Mouse (Mus musculus): Measurements from ENCODE around the gene Pigm.

Pigm gene

DNA sequence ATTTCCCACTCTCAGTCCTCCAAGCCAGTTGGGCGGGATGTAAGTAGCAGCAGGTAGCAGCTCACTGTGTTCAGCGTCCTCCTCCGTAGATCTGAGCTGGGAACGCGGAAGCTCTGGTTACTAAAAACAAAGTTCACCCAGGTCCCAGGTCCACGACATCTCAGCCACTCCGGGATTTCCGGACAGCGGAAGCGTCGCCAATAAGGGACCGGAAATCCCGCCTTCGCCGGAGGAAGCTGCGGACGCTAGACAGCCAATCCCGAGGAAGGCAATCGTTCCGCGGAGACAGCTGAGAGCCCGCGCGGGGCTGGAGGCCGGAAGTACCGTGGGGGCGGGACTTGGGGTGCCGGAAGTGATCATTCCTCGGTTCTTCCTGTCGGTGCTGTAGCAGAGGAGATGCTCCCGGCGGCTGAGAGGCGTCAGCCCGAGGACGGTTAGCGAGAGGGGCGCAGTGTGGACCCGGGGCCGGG, at the start of gene Pigm:
TSS of gene Pigm (plus strand) at position 349 of the 470 bp plus-strand sequence.
- peak; percentile 96 to 98 for DNase-seq (ENCODE audit: low spot score in 2 of 2)

DNA sequence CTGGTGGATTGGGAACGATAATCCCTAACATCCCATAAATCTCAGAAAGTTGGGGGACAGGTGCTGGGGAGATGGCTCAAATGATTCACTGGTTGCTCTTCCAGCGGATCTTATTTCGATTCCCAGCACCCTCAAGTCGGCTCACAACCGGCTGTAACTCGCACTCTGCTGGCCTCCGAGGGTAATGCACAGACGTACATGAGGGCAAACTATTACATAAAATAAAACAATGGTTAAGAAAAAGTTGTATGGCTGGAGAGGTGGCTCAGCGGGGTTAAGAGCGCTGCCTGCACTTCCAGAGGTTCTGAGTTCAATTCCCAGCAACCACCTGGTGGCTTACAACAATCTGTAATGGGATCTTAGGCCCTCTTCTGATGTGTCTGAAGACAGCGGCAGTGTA, 49.7 kb upstream of the Pigm start:
- no peak for DNase-seq (ENCODE audit: low spot score in 2 of 2)

DNA sequence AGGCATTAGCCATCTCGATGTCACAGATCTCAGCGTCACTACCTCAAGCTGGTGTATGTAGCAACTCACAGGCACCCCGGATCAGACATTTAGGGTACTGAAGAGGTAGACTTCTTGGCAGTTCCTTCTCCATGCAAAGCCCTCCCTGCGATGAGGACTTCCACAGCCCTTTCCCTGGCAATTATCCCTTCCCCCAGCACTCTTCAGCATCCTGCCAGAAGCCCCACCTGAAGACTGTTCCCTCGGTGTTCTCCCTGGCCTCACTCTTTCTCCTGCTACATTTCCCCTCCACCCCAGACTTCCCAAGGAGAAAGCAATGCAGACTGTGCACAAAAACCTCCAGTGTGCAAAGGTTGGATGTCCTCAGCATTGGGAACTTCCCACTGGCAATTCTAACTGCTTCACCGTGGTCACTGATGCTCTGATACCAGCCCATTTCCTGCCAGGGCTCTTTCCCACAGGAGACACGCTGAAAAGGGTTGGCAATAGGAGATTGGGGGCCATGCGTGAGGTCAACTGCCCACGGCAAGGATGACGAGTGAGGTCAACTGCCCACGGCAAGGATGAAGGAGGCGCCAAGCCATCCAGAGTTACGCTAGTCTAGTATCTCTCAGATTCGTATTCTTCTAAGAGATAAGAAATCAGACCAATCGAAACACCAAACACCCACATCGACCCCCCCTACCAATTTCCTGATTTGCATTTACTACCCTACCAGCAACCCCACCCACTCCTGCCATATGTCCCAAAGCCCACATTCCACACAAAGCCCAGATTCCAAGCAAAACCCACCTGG, 48.9 kb upstream of the Pigm start:
- DNase-seq (ENCODE audit: low spot score in 2 of 2), result no peak

DNA sequence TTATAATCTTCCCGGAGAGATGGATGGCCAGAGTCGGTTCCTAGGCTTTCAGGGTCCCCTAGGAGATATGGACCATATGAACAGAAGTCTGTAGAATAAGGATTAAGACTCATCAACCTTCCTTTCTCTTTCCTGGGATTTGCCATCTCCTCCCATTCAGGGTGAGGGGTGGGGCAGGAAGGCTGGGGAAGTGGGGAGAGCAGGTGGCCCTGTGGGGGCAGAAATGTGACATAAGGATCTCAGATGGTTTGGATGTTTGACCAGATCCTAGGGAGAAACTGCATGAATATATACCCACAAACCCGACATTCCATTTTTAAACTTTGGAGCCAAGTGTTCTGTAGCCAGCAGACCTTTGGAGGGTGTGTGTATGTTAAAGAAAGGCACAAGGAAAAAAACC, 48.3 kb upstream of the Pigm start:
- DNase-seq (ENCODE audit: low spot score in 2 of 2), result no peak

DNA sequence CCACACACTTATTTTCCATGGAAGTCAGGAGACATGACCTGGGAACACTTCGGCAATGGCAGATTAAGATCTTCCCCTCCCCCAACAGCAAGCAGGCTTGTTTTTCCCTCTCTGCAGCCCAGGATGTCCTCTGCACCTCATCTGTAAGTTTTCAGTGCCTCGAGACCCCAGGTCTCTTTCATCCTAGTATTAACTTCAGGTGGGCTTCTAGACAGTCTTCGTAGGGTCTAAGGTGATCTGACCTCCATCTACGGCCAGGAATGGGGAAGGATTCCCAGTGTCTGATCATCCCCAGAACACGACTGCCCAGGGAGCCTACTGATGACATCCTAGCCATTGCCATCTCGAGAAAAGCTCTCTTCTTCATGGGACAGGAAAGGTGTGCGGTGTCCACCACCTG, 47.9 kb upstream of the Pigm start:
- DNase-seq (ENCODE audit: low spot score in 2 of 2), result no peak

DNA sequence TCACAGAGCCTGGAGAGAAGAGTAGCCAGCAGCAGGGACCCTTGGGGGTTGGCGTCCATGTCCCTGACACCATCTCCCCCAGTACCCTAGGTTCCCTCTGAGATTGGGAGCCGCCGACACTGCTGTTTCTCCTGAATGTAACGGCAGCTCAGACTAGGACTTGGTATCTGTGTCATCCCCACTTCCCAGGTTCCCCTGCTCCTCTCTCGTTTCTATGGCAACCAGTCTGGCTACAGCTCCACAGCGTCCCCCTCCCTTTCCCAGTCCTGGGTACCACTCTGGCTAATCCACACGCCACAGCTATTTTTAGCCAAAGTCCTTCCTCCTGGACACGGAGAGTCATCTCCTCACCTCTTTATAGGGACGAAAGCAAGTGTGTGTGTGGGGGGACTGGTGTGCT, 47.2 kb upstream of the Pigm start, which contains the start of gene Kcnj9:
TSS of gene Kcnj9 (minus strand) at position 188 of the 400 bp plus-strand sequence.
- no peak for DNase-seq (ENCODE audit: low spot score in 2 of 2)

DNA sequence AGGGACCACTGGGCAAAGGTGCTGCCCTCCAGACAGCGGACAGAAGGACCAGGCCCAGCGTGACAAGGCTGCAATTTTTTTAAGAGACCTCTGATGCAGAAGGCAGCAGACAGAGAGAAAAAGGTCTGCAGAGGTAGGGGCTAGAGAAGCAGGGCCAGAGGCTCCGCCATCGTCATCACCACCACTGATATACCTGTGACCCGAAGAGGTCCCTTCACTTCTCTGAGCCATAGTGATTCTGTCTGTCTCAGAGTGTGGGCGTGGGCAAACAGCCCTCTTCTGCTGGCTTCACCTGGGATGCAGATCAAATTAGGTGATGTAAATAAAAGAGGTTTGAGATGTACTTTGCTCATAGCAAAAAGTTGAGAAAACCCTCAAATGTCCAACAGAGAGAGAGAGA, 46.7 kb upstream of the Pigm start:
- DNase-seq (ENCODE audit: low spot score in 2 of 2), result no peak

DNA sequence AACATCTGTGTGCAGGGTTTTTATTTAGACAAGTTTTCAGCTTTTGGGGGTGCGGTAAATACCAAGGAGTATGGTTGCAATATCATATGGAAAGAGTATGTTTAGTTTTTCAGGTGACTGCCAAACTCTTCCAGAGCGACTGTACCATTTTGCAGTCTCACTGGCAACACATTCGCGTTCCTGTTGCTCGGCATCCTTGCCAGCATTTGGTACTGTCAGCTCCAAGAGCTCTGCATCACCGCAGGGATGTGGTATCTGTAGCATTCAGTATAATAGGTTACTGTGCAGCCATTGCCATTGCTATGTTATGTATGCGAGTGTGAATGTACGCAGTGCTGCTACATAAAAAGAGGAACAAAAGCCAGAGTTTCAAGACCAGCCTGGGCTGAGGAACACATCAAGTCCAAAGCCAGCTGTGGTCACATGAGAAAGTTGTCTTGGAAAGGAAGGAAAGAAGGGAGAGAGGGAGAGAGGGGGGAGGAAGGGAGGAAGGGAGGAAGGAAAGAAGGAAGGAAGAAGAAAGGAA, 44.9 kb upstream of the Pigm start:
- DNase-seq (ENCODE audit: low spot score in 2 of 2), result no peak

DNA sequence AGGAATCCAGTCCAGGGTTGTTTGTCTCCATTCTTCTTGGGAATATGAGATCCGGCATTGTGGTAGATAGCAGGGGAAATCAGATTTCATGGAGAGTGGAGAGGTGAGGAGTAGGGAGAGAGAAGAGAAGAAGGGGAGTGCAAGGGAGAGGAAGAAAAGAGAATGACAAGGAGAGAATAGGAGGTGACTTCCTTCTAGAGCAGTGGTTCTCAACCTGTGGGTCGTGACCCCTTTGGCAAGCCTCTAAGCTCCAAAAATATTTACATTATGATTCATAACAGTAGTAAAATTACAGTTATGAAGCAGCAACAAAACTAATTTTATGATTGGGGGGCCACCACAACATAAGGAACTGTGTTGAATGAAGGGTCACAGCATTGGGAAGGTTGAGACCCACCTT, 43.4 kb upstream of the Pigm start:
- no peak for DNase-seq (ENCODE audit: low spot score in 2 of 2)

DNA sequence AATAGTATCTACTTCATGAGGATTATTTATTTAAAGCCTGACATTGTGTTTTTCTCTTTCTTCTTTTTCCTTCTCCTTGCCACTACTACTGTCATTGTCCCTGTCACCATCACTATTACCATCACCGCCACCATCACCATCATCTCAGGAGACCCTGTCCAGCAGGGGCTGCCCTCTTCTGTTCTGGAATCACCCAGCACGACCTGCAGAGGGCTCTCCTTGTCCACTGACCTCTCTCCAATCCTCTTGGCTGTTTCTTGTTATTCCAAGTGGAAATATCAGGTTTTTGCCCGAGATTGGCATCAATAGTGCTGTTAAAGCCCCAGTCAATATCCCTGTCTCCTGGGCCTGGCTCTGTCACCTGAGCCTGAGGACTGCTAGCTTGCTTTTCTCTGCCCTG, 42.8 kb upstream of the Pigm start:
- DNase-seq (ENCODE audit: low spot score in 2 of 2), result no peak

DNA sequence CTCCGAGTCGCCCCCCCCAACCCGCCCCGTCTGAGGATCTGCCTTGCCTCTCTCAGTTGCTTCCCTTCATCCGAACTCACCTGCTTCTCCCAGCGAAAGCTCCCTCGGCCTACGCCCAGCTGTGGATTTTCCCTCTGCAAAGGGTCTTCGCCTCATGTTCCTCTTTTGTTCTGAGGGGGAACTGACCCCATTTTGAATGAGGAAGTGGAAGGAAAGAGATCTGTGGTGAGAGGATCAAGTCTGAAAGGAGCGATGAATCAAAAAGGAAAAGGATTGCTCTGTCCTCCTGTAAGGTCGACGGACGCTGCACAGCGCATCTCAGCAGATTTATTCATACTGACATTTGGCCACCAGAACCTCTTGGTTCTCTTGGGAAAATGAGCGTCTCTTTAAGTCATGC, 40.5 kb upstream of the Pigm start:
- DNase-seq (ENCODE audit: low spot score in 2 of 2), result no peak

DNA sequence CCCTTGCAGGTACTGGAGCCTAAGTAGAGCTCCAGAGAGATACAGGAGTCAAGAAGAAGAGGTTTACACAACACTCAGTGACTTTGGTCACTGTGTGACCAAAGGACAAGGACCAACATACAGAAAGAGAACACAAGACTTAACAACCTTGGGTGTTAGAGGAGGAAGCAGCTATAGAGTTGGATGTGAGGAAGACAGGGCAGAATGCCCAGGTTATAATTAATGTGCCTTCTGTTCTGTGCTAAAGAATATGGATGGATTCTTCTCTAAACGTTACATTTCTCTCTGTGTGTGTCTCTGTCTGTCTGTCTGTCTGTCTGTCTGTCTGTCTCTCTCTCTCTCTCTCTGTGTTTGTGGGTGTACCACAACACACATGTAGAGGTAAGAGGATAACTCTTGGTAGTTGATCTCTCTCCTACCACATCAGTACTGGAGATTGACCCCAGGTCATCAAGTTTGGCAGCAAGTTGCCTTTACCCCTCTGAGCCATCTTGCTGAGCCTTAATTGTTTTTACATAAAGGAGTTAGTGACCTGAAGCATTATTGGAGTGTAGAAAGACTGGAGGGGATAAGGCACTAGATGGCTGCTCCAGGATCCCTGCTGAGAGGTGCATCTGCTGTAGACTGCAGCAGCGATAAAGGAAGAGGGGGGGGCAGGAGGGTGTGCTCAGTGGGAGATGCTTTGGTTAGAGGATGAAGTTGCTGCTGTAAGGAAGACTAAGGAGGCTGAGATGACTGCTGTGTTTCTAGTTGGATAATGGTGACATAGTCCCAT, 38.7 kb upstream of the Pigm start:
- no peak for DNase-seq (ENCODE audit: low spot score in 2 of 2)

DNA sequence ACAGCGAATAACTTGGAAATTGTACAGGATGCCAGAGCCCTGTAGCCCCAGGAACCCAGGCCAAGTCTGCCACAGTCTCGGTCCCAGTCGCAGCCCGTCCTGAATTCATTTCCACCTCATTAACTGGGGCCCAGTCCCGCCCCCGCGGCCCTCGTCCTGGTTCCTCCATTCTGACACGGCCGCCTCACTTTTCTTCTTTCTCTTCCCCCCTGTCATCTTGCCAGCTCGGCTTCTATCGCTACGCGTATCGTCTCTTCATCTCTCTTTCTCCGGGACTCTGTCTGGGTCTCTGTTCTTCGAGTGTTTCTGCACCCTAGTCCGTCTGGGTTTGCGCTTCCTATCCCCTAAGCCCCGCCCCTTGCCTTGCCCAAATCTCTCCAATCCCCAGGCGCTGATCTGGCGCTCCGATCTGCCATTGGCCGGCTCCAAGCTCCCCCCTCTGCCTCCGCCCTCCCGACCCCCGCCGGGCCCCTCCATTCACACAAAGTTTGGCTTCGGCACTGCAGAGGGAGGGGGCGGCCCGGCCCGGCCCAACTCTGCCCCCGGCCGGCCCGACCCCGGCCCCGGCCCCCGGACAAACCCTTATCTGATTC, 35.5 kb upstream of the Pigm start, which contains the start of gene Kcnj10:
TSS of gene Kcnj10 (plus strand) at position 482 of the 593 bp plus-strand sequence.
- DNase-seq (ENCODE audit: low spot score in 2 of 2), result peak; percentile 56 to 67

DNA sequence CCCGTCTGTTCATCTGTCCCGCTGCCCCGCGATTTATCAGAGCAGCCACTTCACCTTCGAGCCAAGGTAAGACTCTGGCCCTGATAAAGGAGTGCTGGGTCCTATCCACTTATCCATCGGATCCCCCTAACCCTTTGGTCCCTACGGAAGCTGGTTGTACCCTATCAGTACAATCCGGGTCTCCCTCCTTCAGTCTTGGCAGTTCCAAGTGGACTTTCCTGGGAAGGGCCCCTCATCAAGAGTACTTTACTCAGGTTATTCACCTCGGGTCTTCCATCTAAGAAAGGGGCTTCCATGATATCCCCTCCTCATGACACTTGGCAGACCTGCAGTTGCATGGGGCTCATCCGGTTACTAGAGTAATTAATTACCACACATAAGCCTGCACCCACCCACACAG, 35.0 kb upstream of the Pigm start:
- DNase-seq (ENCODE audit: low spot score in 2 of 2), result no peak

DNA sequence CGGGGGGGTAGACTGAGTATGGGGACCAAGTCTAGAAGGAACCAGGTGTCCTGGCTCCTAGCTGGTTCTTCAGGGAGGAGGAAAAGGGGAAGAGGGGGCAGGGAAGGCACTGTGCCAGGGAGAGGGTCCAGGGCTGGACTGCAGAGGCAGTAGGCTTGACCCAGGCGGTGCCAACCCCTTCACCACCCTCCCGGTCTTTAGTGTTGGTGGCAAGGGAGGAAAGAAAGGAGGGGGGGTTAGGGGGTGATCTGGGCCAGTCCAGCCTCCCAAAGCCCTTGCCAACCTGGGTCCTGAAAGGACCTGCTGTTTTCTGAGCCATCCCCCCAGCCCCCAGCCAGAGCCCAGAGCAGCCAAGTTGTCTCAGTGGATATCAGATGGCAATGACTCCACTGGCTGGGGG, 33.6 kb upstream of the Pigm start:
- no peak for DNase-seq (ENCODE audit: low spot score in 2 of 2)

DNA sequence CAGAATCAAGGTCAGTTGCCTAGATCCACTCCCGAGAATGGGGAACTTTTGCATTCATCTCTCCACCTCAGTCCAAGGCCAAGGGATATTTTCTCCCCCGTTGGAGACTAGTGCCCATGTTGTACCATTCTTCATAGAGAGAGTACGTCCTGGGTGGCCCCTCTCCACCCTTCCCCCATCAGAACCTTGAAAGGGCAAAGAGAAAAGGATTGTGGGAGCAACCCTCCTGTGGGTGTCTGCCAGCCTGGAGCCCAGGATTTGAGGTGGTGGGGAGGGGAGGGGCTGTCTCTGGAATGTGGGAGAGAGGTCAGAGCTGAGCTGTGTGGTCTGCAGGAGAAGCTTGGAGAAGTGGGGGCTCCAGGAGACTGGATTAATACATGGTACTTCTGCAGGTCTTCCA, 32.4 kb upstream of the Pigm start:
- no peak for DNase-seq (ENCODE audit: low spot score in 2 of 2)

DNA sequence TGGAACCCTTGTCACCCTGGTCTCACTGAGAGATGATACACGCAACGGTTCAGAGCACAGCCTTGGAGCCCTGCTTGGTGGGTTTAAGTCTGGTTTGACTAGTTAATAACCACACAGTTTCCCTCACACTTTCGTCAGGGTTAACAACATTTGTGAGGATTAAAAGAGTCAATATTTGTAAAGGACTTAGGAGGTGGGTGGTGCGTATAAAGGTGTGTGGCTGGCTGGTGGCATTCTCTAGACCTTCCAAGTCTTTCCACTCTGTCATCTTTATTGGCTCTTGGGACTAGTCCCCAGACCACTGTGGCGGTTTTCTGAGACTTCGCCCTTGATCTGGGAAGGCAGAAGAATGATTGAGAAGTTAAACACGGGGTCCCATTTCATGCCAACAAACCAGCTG, 31.5 kb upstream of the Pigm start:
- DNase-seq (ENCODE audit: low spot score in 2 of 2), result no peak

DNA sequence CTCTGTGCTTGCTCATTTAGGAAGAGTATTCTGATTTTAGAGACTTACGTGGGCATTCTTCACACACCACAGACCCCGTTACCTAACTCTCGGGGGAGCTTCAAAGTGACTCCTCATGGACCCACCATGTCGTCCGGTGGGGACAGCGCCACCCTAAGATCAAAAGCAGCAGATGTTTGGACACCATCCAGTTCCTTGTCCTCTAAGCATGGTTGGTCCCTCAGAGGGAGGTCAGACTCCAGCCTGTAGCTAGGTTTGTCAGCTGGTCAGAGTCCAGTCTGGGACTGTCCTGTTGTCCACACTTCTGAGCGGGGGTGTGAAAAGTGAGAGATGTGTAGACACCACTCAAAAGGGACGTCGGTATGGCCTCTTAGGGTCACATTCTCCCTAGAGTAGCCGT, 29.6 kb upstream of the Pigm start:
- no peak for DNase-seq (ENCODE audit: low spot score in 2 of 2)

DNA sequence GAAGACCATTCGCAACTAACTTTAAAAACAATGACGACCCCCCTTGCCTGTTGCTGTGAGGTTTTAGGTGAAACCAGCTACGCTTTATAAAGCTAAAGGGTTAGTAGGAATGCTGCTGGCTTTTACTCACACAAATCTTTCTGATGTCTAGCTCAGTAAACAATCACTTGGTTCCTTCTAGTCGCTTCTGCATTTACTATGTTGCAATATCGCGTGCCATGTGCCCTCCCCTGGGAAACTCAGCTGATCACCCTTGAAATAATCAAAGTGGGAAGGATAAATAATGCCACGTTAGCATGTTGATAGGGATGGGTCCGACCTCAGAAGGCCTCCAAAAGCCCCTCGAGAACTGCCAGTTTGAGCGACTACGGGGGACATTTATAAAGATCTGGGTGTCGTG, 29.0 kb upstream of the Pigm start:
- no peak for DNase-seq (ENCODE audit: low spot score in 2 of 2)

DNA sequence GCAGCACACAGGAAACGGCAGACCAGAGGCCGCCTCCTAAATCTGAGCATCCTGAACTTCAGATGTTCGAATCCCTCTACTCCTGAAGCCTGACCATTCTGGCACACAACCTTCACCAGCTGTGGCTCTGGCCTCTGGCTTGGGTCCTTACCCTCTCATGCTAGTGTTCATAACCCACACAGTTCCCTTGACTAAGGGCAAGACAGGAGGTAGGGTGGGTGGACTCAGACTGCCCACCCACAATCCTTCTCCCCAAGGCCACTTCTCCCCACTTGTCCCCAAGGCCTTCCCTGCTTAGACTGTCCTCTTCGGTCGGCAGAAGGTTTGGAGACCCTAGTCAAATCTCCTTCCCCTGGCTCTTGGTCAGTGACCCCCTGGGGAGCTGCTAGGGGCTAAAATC, 26.8 kb upstream of the Pigm start:
- DNase-seq (ENCODE audit: low spot score in 2 of 2), result no peak

DNA sequence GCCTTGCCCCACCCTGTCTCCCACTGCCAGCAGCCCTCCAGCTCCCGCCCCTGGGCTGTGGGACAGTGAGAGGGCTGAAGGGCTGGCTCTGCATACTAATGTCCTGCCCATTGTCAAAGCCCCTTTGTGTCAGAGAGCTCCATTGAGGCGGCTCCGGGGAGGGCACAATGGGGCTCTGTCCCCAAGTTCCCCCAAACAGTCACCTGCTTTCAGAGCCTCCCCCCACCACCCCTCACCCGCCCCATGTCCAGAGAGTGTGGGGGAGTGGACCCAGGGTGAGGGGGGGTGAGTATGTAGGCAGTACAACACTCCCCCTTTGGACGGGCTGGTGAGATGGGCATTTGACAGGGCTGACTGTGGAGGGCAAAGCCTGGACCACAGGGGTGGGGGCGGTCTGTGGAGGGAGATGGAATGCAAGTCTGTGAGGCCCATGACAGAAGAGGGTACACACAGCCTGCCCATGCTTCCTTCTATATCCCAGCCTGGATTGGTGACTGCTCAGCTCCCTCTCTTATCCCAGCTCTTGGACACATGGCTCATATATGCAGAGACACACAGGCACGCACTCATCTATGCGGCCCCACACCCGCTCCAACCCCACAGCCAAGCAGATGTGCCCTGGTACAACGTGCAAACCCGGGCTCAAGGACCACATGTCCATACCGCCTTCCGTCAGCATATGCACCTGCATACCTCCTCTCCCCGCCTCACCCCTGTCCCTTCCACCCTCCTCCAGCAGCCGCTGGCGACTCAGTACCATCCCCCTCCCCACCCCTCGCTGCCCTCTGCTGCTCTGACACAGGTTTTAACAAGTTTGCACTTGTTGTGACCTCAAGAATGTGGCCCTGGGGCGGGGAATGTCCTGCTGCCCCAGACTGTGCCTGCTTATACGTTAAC, 26.2 kb upstream of the Pigm start:
- DNase-seq (ENCODE audit: low spot score in 2 of 2), result peak; percentile 20 to 31
